Mouse (Mus musculus) left cerebral cortex, postnatal 10 days (tissue): ENCODE data around the gene Mst1r. TPM values are rescaled to one million over a fixed set of nuclear protein-coding genes. Genes with fewer than 3 reads are reported as not detected.

Experiments
- DNase-seq, 2 experiments: peaks; one replicate each; pipeline ENCODE4 v3.0.0; 2021 to 2022; ENCODE audit warnings: low spot score in 2 of 2, mixed read lengths in 1 of 2; ENCODE audit errors: extremely low spot score in 1 of 2
- intact Hi-C: fragments of 180-260 bp; cut with DNase I; formaldehyde crosslinking; loops from one replicate; pipeline ENCODE4 v1.15.1; 2025
- total RNA-seq, 2 experiments: library from RNA; stranded (reverse); gene quantifications; 2 replicates each; pipeline ENCODE4 v1.2.3; 2021

Gene Mst1r
- total RNA-seq, 2 experiments from 2014 or later = 1.8 to 2.4 TPM

- intact Hi-C loops = no loop called here
Observed at GRCm38 (mm10) chr9:107908410-107909158, 1.9 kb downstream of the Mst1r start.

GRCm38 (mm10) chr9:107910025-107910769 lies 3.5 kb downstream of the Mst1r start:
- DNase-seq = no peak
- intact Hi-C loops = no loop called here

More at GRCm38 (mm10) chr9:107908410-107909158, 1.9 kb downstream of the Mst1r start:
- DNase-seq = no peak

GRCm38 (mm10) chr9:107914764-107915420 lies 8.2 kb downstream of the Mst1r start:
- DNase-seq = no peak
- intact Hi-C loops = no loop called here

GRCm38 (mm10) chr9:107917895-107918608 lies 11.4 kb downstream of the Mst1r start:
- intact Hi-C loops = no loop called here
- peak; percentile 55 to 56 for DNase-seq

- no peak for DNase-seq
- intact Hi-C loops = no loop called here
Observed at GRCm38 (mm10) chr9:107918884-107919283, 12.2 kb downstream of the Mst1r start.

GRCm38 (mm10) chr9:107919441-107919840 lies 12.8 kb downstream of the Mst1r start:
- no peak for DNase-seq
- intact Hi-C loops = no loop called here

- no peak for DNase-seq
- intact Hi-C loops = no loop called here
Observed at GRCm38 (mm10) chr9:107923021-107923420, 16.3 kb downstream of the Mst1r start.

- intact Hi-C loops = no loop called here
- no peak for DNase-seq
Observed at GRCm38 (mm10) chr9:107923956-107924355, 17.3 kb downstream of the Mst1r start.

GRCm38 (mm10) chr9:107925251-107925650 lies 18.6 kb downstream of the Mst1r start:
- DNase-seq = no peak
- intact Hi-C loops = no loop called here

GRCm38 (mm10) chr9:107926920-107927420 lies 20.3 kb downstream of the Mst1r start:
- DNase-seq = no peak
- intact Hi-C loops = no loop called here

- peak; percentile 57 to 59 for DNase-seq
- intact Hi-C loops = no loop called here
Observed at GRCm38 (mm10) chr9:107927749-107928148, 21.1 kb downstream of the Mst1r start.

GRCm38 (mm10) chr9:107928169-107928568 lies 21.5 kb downstream of the Mst1r start, which contains the start of gene Actl11:
Gene Actl11 (plus strand): TSS chr9:107928469.
- no peak for DNase-seq
- intact Hi-C loops = no loop called here

GRCm38 (mm10) chr9:107932221-107932620 lies 25.5 kb downstream of the Mst1r start:
- DNase-seq = no peak
- intact Hi-C loops = no loop called here

- intact Hi-C loops = no loop called here
- peak in 1 of 2 experiments; percentile 72 for DNase-seq
Observed at GRCm38 (mm10) chr9:107934146-107934545, 27.5 kb downstream of the Mst1r start.

GRCm38 (mm10) chr9:107935374-107935773 lies 28.7 kb downstream of the Mst1r start, which contains the start of gene Camkv:
Gene Camkv (plus strand): TSS chr9:107935674.
- intact Hi-C loops = no loop called here
- DNase-seq = no peak

GRCm38 (mm10) chr9:107935790-107936214 lies 29.1 kb downstream of the Mst1r start:
- intact Hi-C loops = no loop called here

GRCm38 (mm10) chr9:107936215-107936822 lies 29.6 kb downstream of the Mst1r start:
- intact Hi-C loops = no loop called here
- DNase-seq = peak in 1 of 2 experiments; percentile 78

More at GRCm38 (mm10) chr9:107935790-107936214, 29.1 kb downstream of the Mst1r start:
- peak; percentile 53 to 76 for DNase-seq

- intact Hi-C loops = no loop called here
- DNase-seq = no peak
Observed at GRCm38 (mm10) chr9:107936831-107937230, 30.2 kb downstream of the Mst1r start.
